Mouse (Mus musculus): ENCODE results near the gene Iqgap2. TPM values are rescaled to one million over a fixed set of nuclear protein-coding genes. Genes with fewer than 3 reads are reported as not detected.

The Iqgap2 gene
- total RNA-seq, 2 experiments from 2014 or later, result 2.2 to 4.3 TPM

- no peak for DNase-seq
- intact Hi-C loops (cut with DNase I), result no loop called here
Observed at GRCm38 (mm10) chr13:95833473-95833872, 58.2 kb downstream of the Iqgap2 start.

GRCm38 (mm10) chr13:95832712-95833111 is 59.0 kb downstream of the Iqgap2 start:
- DNase-seq, result no peak
- intact Hi-C loops (cut with DNase I), result no loop called here

GRCm38 (mm10) chr13:95831760-95832159 is 60.0 kb downstream of the Iqgap2 start:
- intact Hi-C loops (cut with DNase I), result no loop called here
- no peak for DNase-seq

- intact Hi-C loops (cut with DNase I), result no loop called here
Observed at GRCm38 (mm10) chr13:95829431-95830171, 62.1 kb downstream of the Iqgap2 start.

GRCm38 (mm10) chr13:95828616-95829015 is 63.1 kb downstream of the Iqgap2 start:
- no peak for DNase-seq
- intact Hi-C loops (cut with DNase I), result no loop called here

More at GRCm38 (mm10) chr13:95829431-95830171, 62.1 kb downstream of the Iqgap2 start:
- no peak for DNase-seq

GRCm38 (mm10) chr13:95826178-95826577 is 65.5 kb downstream of the Iqgap2 start:
- intact Hi-C loops (cut with DNase I), result no loop called here
- no peak for DNase-seq

- DNase-seq, result no peak
- intact Hi-C loops (cut with DNase I), result no loop called here
Observed at GRCm38 (mm10) chr13:95822918-95823317, 68.8 kb downstream of the Iqgap2 start.

GRCm38 (mm10) chr13:95820071-95820470 is 71.7 kb downstream of the Iqgap2 start:
- DNase-seq, result no peak
- intact Hi-C loops (cut with DNase I), result no loop called here

GRCm38 (mm10) chr13:95818941-95819340 is 72.8 kb downstream of the Iqgap2 start:
- no peak for DNase-seq
- intact Hi-C loops (cut with DNase I), result no loop called here

- intact Hi-C loops (cut with DNase I), result no loop called here
Observed at GRCm38 (mm10) chr13:95813643-95814042, 78.1 kb downstream of the Iqgap2 start.

GRCm38 (mm10) chr13:95810796-95811195 is 80.9 kb downstream of the Iqgap2 start:
- intact Hi-C loops (cut with DNase I), result no loop called here
- DNase-seq, result no peak

More at GRCm38 (mm10) chr13:95813643-95814042, 78.1 kb downstream of the Iqgap2 start:
- DNase-seq, result no peak

- no peak for DNase-seq
- intact Hi-C loops (cut with DNase I), result no loop called here
Observed at GRCm38 (mm10) chr13:95807106-95807750, 84.5 kb downstream of the Iqgap2 start.

- DNase-seq, result peak; percentile 6 to 21
- intact Hi-C loops (cut with DNase I), result no loop called here
Observed at GRCm38 (mm10) chr13:95805469-95806166, 86.1 kb downstream of the Iqgap2 start.

- intact Hi-C loops (cut with DNase I), result no loop called here
- no peak for DNase-seq
Observed at GRCm38 (mm10) chr13:95804113-95804512, 87.6 kb downstream of the Iqgap2 start.

GRCm38 (mm10) chr13:95800925-95801324 is 90.8 kb downstream of the Iqgap2 start:
- intact Hi-C loops (cut with DNase I), result no loop called here
- DNase-seq, result no peak

- intact Hi-C loops (cut with DNase I), result no loop called here
- DNase-seq, result no peak
Observed at GRCm38 (mm10) chr13:95799322-95799721, 92.4 kb downstream of the Iqgap2 start.

- DNase-seq, result no peak
- intact Hi-C loops (cut with DNase I), result no loop called here
Observed at GRCm38 (mm10) chr13:95798721-95799120, 93.0 kb downstream of the Iqgap2 start.

GRCm38 (mm10) chr13:95797530-95797929 is 94.2 kb downstream of the Iqgap2 start:
- DNase-seq, result no peak
- intact Hi-C loops (cut with DNase I), result no loop called here

- intact Hi-C loops (cut with DNase I), result no loop called here
- no peak for DNase-seq
Observed at GRCm38 (mm10) chr13:95794346-95794745, 97.4 kb downstream of the Iqgap2 start.

GRCm38 (mm10) chr13:95790883-95791282 is 100.8 kb downstream of the Iqgap2 start:
- intact Hi-C loops (cut with DNase I), result no loop called here
- DNase-seq, result no peak

- no peak for DNase-seq
- intact Hi-C loops (cut with DNase I), result no loop called here
Observed at GRCm38 (mm10) chr13:95788631-95789376, 102.9 kb downstream of the Iqgap2 start.
